Mouse (Mus musculus) liver, adult 10 weeks (tissue): Measurements from ENCODE around the gene Mup8. TPM values are rescaled to one million over a fixed set of nuclear protein-coding genes. Genes with fewer than 3 reads are reported as not detected.

Source experiments
- polyA plus RNA-seq: library from polyadenylated mRNA; stranded (reverse); fragments of 350-450 nt; fragmentation: Illumina TruSeq; extraction: RNeasy Lipid Tissue Mini Kit (QIAGEN cat#74804); gene quantifications from one replicate; pipeline ENCODE4 v1.2.3, GENCODE M21; 2014; ENCODE audit warnings: low read depth, low replicate concordance

The Mup8 gene
- polyA plus RNA-seq: 1.2 TPM

GRCm38 (mm10) chr4:60222499-60222898 is at the start of gene Mup8:
Mup8 (minus strand) TSS chr4:60222599.

Other genes starting within 250 kb of the Mup8 start
- gene Mup7, start 152.1 kb downstream of the Mup8 start, polyA plus RNA-seq: 41.2 TPM
- 132 TPM for gene Mup2, start 68.3 kb downstream of the Mup8 start, polyA plus RNA-seq
- gene Mup9, start 199.4 kb upstream of the Mup8 start, polyA plus RNA-seq: 59.2 TPM